Mouse (Mus musculus): ENCODE data around the gene Ift88.

- TF ChIP-seq FLI1 (IDR thresholded peaks at IDR 0.05; ENCODE audit: low read length) (no peak), GATA1 (IDR thresholded peaks at IDR 0.05; ENCODE audit: borderline replicate concordance, low read length) (no peak)
These were observed 79.9 kb downstream of the Ift88 start for GRCm38 (mm10) chr14:57503729-57504128.

All from megakaryocyte, embryonic 14.5 days (primary cell).